14 mouse cellular contexts compared by ENCODE assay signal in the genomic region with DNA sequence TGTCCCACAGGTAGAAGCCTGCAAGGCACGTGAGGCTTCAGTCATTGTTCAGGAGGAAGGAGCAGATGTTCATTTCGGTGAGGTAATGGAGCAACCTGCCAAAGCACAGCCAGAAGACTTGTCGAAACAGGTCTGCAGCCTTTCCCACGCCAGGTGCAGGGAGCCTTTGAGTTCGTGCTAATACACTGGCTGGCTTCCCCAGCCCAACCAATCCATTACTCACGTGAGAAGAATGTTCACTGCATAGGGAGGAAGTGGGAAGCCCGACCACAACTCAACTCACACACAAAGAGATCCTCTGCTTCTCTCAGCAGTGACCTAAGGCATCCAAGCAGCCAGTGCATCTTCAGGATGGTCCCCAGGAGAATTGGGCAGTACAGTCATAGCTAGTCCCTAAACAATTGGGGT.
A peak's percentile ranks its signal among the peaks of the same experiment; 100 is the strongest.
DNase-seq lines count a peak whose midpoint lies in the region; ATAC-seq and TF ChIP-seq lines count a peak whose summit lies in the region.
"Had no signal": no experiment of that assay in that cellular context is flagged by ENCODE, and none has a peak within 500 bp of the region (broad histone marks: within the 10 kb centered on the region; RNA-seq: fewer than 3 reads in every experiment).

No protein-coding gene starts in this region.

- H3K27ac ChIP-seq in kidney, adult 2 months (ENCODE audit: insufficient read depth, low read depth, low read length) = no peak overlapping the region
- H3K27ac ChIP-seq in kidney, embryonic 14.5 days (ENCODE audit: low read depth, low read length) = no peak overlapping the region
- no peak overlapping the region for H3K27ac ChIP-seq in embryonic facial prominence, embryonic 10.5 days (replicated peaks)
- H3K27ac ChIP-seq in intestine, postnatal 0 days (ENCODE audit: low read depth, low read length) = no peak overlapping the region
- H3K27ac ChIP-seq in hindbrain, embryonic 11.5 days (ENCODE audit: low read depth, low read length) = no peak overlapping the region
- H3K27ac ChIP-seq: gastrocnemius, adult 2 months; midbrain, embryonic 13.5 days had no signal

- 62% methylated on average over 7 of the region's 7 CpGs for WGBS in kidney, adult 2 months
- WGBS in kidney, embryonic 14.5 days = 67% methylated on average over 7 of the region's 7 CpGs
- 71% methylated on average over 7 of the region's 7 CpGs for whole genome bisulfite sequencing in embryonic facial prominence, embryonic 10.5 days
- WGBS in intestine, postnatal 0 days = 64% methylated on average over 7 of the region's 7 CpGs
- 81% methylated on average over 7 of the region's 7 CpGs for WGBS in hindbrain, embryonic 11.5 days

- H3K4me3 ChIP-seq in kidney, adult 2 months (ENCODE audit: insufficient read depth, low read depth, low read length) = no peak overlapping the region
- H3K4me3 ChIP-seq in kidney, embryonic 14.5 days (ENCODE audit: low read length) = no peak overlapping the region
- H3K4me3 ChIP-seq in embryonic facial prominence, embryonic 10.5 days = no peak overlapping the region
- H3K4me3 ChIP-seq in intestine, postnatal 0 days (ENCODE audit: low read depth, low read length) = no peak overlapping the region
- H3K4me3 ChIP-seq in hindbrain, embryonic 11.5 days (ENCODE audit: low read depth, low read length) = no peak overlapping the region
- H3K4me3 ChIP-seq: gastrocnemius, adult 2 months; midbrain, embryonic 13.5 days had no signal

- no peaks in the 10 kb centered on the region for H3K27me3 ChIP-seq in kidney, adult 2 months (replicated peaks; ENCODE audit: control insufficient read depth, insufficient read depth, low read length)
- no peaks in the 10 kb centered on the region for H3K27me3 ChIP-seq in kidney, embryonic 14.5 days (ENCODE audit: control insufficient read depth, insufficient read depth, low read length)
- peaks cover 23% of the 10 kb centered on the region; the same call in 1 of the 2 replicates for H3K27me3 ChIP-seq in embryonic facial prominence, embryonic 10.5 days (replicated peaks; ENCODE audit: low read depth, poor library complexity, severe bottlenecking)
- no peaks in the 10 kb centered on the region for H3K27me3 ChIP-seq in intestine, postnatal 0 days (replicated peaks; ENCODE audit: control insufficient read depth, insufficient read depth, low read length)
- no peaks in the 10 kb centered on the region; the same call in 1 of the 2 replicates for H3K27me3 ChIP-seq in hindbrain, embryonic 11.5 days (ENCODE audit: control insufficient read depth, insufficient read depth, low read length)

- H3K4me2 ChIP-seq in kidney, embryonic 14.5 days (replicated peaks; ENCODE audit: low read depth, low read length) = no peak overlapping the region
- no peak overlapping the region for H3K4me2 ChIP-seq in intestine, postnatal 0 days (replicated peaks; ENCODE audit: low read depth)
- H3K4me2 ChIP-seq in hindbrain, embryonic 11.5 days (replicated peaks; ENCODE audit: low read depth, low read length) = no peak overlapping the region
- H3K4me2 ChIP-seq: midbrain, embryonic 13.5 days had no signal

- ATAC-seq in kidney, embryonic 14.5 days (ENCODE audit: low FRiP score, low TSS enrichment) = no peak
- ATAC-seq in intestine, postnatal 0 days = peak; percentile 49; the same call in 1 of the 2 replicates
- ATAC-seq in hindbrain, embryonic 11.5 days (ENCODE audit: low FRiP score) = no peak
- ATAC-seq: CD4-positive, CD25-positive, alpha-beta regulatory T cell, adult 4 months; midbrain, embryonic 13.5 days had no signal

- H3K9ac ChIP-seq in kidney, embryonic 14.5 days (ENCODE audit: low read depth, low read length) = no peak overlapping the region
- H3K9ac ChIP-seq in intestine, postnatal 0 days (ENCODE audit: low read depth, low read length) = no peak overlapping the region
- H3K9ac ChIP-seq in hindbrain, embryonic 11.5 days (ENCODE audit: low read depth, low read length) = no peak overlapping the region
- H3K9ac ChIP-seq: midbrain, embryonic 13.5 days had no signal

- no peaks in the 10 kb centered on the region for H3K4me1 ChIP-seq in kidney, adult 2 months (ENCODE audit: control insufficient read depth, insufficient read depth, low read length)
- peaks cover 17% of the 10 kb centered on the region for H3K4me1 ChIP-seq in kidney, embryonic 14.5 days (ENCODE audit: control insufficient read depth, insufficient read depth, low read length)
- peaks cover 47% of the 10 kb centered on the region for H3K4me1 ChIP-seq in embryonic facial prominence, embryonic 10.5 days
- no peaks in the 10 kb centered on the region for H3K4me1 ChIP-seq in intestine, postnatal 0 days (replicated peaks; ENCODE audit: control insufficient read depth, insufficient read depth, low read length)
- no peaks in the 10 kb centered on the region for H3K4me1 ChIP-seq in hindbrain, embryonic 11.5 days (replicated peaks; ENCODE audit: control insufficient read depth, insufficient read depth, low read length)

- peak; percentile 10 for DNase-seq in kidney, adult 2 months
- peak; percentile 46 for DNase-seq in embryonic facial prominence, embryonic 10.5 days (ENCODE audit: low spot score)
- peak; percentile 5 for DNase-seq in thymus, postnatal 25 days
- DNase-seq in hindbrain, embryonic 11.5 days (ENCODE audit: low spot score) = no peak
- no peak for DNase-seq in kidney, postnatal 36 days
- DNase-seq in ovary, adult 18-20 months (ENCODE audit: low spot score) = no peak
- DNase-seq: cerebellum, adult 8-10 months; gastrocnemius, adult 2 months; heart, postnatal 14 days; kidney, adult 9 months had no signal

- no peaks in the 10 kb centered on the region for H3K36me3 ChIP-seq in kidney, adult 2 months (ENCODE audit: control insufficient read depth, insufficient read depth, low read length)
- H3K36me3 ChIP-seq in kidney, embryonic 14.5 days (ENCODE audit: control insufficient read depth, insufficient read depth, low read length) = no peaks in the 10 kb centered on the region
- no peaks in the 10 kb centered on the region for H3K36me3 ChIP-seq in embryonic facial prominence, embryonic 10.5 days (replicated peaks)
- no peaks in the 10 kb centered on the region for H3K36me3 ChIP-seq in intestine, postnatal 0 days (ENCODE audit: control insufficient read depth, insufficient read depth)
- no peaks in the 10 kb centered on the region for H3K36me3 ChIP-seq in hindbrain, embryonic 11.5 days (ENCODE audit: control insufficient read depth, insufficient read depth, low read length)
- H3K36me3 ChIP-seq: midbrain, embryonic 13.5 days had no signal

- no peak for TF ChIP-seq CTCF in kidney, adult 2 months (conservative IDR thresholded peaks at IDR 0.05; ENCODE audit: insufficient read depth, insufficient read length, low read depth, low read length)
- no peak for TF ChIP-seq CTCF in intestine, postnatal 0 days (IDR thresholded peaks at IDR 0.05; ENCODE audit: low read depth)

- TF ChIP-seq POLR2A in kidney, adult 2 months (IDR thresholded peaks at IDR 0.05; ENCODE audit: low read depth, low read length) = no peak

- 0 out of 2 replicates have a peak, but pooled peaks cover 3% of the 10 kb centered on the region for H3K9me3 ChIP-seq in kidney, embryonic 14.5 days (ENCODE audit: control insufficient read depth, low read length)
- peaks cover 9% of the 10 kb centered on the region; the same call in 1 of the 2 replicates for H3K9me3 ChIP-seq in embryonic facial prominence, embryonic 10.5 days
- H3K9me3 ChIP-seq in intestine, postnatal 0 days (ENCODE audit: control insufficient read depth) = 0 out of 2 replicates have a peak, but pooled peaks cover 3% of the 10 kb centered on the region
- no peaks in the 10 kb centered on the region for H3K9me3 ChIP-seq in hindbrain, embryonic 11.5 days (ENCODE audit: control insufficient read depth, low read length)

Comparison
In these comparisons a context has a peak if more than half of its experiments do, and no peak if none do; other contexts are left out.
1. DNase-seq: peak in kidney, adult 2 months (single experiment), embryonic facial prominence, embryonic 10.5 days (single experiment) and thymus, postnatal 25 days (single experiment); none in hindbrain, embryonic 11.5 days (single experiment), kidney, postnatal 36 days (0 of 2) and ovary, adult 18-20 months (single experiment).